Mouse (Mus musculus): ENCODE measurements around the gene Supt5. TPM values are rescaled to one million over a fixed set of nuclear protein-coding genes. Genes with fewer than 3 reads are reported as not detected.

Supt5 gene
- total and polyA plus RNA-seq, 3 experiments = 35.5 to 111 (median 67.3) TPM

GRCm38 (mm10) chr7:28306216-28306615, 32.3 kb downstream of the Supt5 start:
- dilution Hi-C loops (cut with MboI; ENCODE audit: extremely low pct_ligation_motif_present, extremely low pct_unique_long_range_greater_than_20kb, low sequenced_read_pairs) (no loop called here), in situ Hi-C loops (cut with MboI; ENCODE audit: low pct_ligation_motif_present, low pct_unique_long_range_greater_than_20kb, low sequenced_read_pairs) (no loop called here)
- H3K36me3 ChIP-seq (replicated peaks in 1 of 2; ENCODE audit: control insufficient read depth in 1 of 2, insufficient read depth in 1 of 2, low read length in 1 of 2) = peaks cover 45 to 69% of the 10 kb centered on the region in 2 experiments
- no peak overlapping the region for H3K4me2 ChIP-seq (ENCODE audit: insufficient read depth, low read depth, poor library complexity, severe bottlenecking)
- H3K4me1 ChIP-seq (ENCODE audit: control insufficient read depth in 1 of 2, insufficient read depth in 2 of 2) = peaks cover 8 to 29% of the 10 kb centered on the region in 2 experiments
- H3K27me3 ChIP-seq (replicated peaks) = no peaks in the 10 kb centered on the region
- no peak for TF ChIP-seq JUN (IDR thresholded peaks at IDR 0.05; ENCODE audit: insufficient read depth, low read depth, low read length)
- TF ChIP-seq MAZ (IDR thresholded peaks at IDR 0.05; ENCODE audit: low read depth, low read length) = no peak
- no peak for TF ChIP-seq ZMIZ1 (IDR thresholded peaks at IDR 0.05; ENCODE audit: low read depth, low read length)
- TF ChIP-seq ZNF384 (IDR thresholded peaks at IDR 0.05; ENCODE audit: low read depth, low read length) = no peak
- no peak for TF ChIP-seq SIN3A (IDR thresholded peaks at IDR 0.05; ENCODE audit: low read length)
- TF ChIP-seq POLR2A (IDR thresholded peaks at IDR 0.05; ENCODE audit: low read depth, low read length) = no peak
- no peak for TF ChIP-seq USF1 (IDR thresholded peaks at IDR 0.05; ENCODE audit: low read depth, low read length)
- no peak for TF ChIP-seq MAX (IDR thresholded peaks at IDR 0.05; ENCODE audit: low read length)
- no peak for TF ChIP-seq EP300 (IDR thresholded peaks at IDR 0.05; ENCODE audit: low read length)
- no peak for TF ChIP-seq JUND (conservative IDR thresholded peaks at IDR 0.05; ENCODE audit: low read depth, low read length)
- no peak for TF ChIP-seq PAX5 (IDR thresholded peaks at IDR 0.05; ENCODE audit: low read length)
- TF ChIP-seq ZC3H11A (IDR thresholded peaks at IDR 0.05; ENCODE audit: low read depth, low read length) = no peak
- no peak for TF ChIP-seq RCOR1 (conservative IDR thresholded peaks at IDR 0.05; ENCODE audit: low read depth, low read length)
- H3K9me3 ChIP-seq (replicated peaks; ENCODE audit: low read length) = no peaks in the 10 kb centered on the region
- no peak overlapping the region for H3K9ac ChIP-seq (ENCODE audit: insufficient read depth, low read depth)
- H3K27ac ChIP-seq (ENCODE audit: insufficient read depth, low read depth) = no peak overlapping the region
- no peak for DNase-seq (ENCODE audit: extremely low read depth)
- no peak overlapping the region for H3K4me3 ChIP-seq (replicated peaks in 1 of 3; ENCODE audit: low read depth in 2 of 3, low read length in 2 of 3, poor library complexity in 1 of 3)
- peaks cover 11% of the 10 kb centered on the region for H3K79me2 ChIP-seq (replicated peaks; ENCODE audit: control insufficient read depth, extremely low read depth, insufficient read depth, poor library complexity, severe bottlenecking)

- TF ChIP-seq ZKSCAN1 (IDR thresholded peaks at IDR 0.05; ENCODE audit: borderline replicate concordance, low read depth, low read length) (no peak), PAX5 (IDR thresholded peaks at IDR 0.05; ENCODE audit: low read length) (no peak), MYC (IDR thresholded peaks at IDR 0.05; ENCODE audit: low read depth, low read length) (no peak), USF2 (conservative IDR thresholded peaks at IDR 0.05; ENCODE audit: low read depth, low read length) (no peak), E2F4 (IDR thresholded peaks at IDR 0.05; ENCODE audit: insufficient replicate concordance, low read depth, low read length) (no peak), JUN (IDR thresholded peaks at IDR 0.05; ENCODE audit: insufficient read depth, low read depth, low read length) (no peak), ELF1 (IDR thresholded peaks at IDR 0.05; ENCODE audit: low read depth, low read length) (no peak), IRF4 (IDR thresholded peaks at IDR 0.05; ENCODE audit: low read depth, low read length) (no peak), MAFK (IDR thresholded peaks at IDR 0.05; ENCODE audit: insufficient replicate concordance, low read length) (no peak), CHD2 (IDR thresholded peaks at IDR 0.05; ENCODE audit: low read length) (no peak), MXI1 (IDR thresholded peaks at IDR 0.05; ENCODE audit: low read depth, low read length) (no peak), ZNF384 (IDR thresholded peaks at IDR 0.05; ENCODE audit: low read depth, low read length) (no peak), RAD21 (IDR thresholded peaks at IDR 0.05; ENCODE audit: low read depth, low read length) (no peak), CTCF (conservative IDR thresholded peaks at IDR 0.05 in 1 of 2, IDR thresholded peaks at IDR 0.05 in 1 of 2; ENCODE audit: low read depth in 2 of 2, low read length in 2 of 2) (no peak), RCOR1 (conservative IDR thresholded peaks at IDR 0.05; ENCODE audit: low read depth, low read length) (no peak), MAZ (IDR thresholded peaks at IDR 0.05; ENCODE audit: low read depth, low read length) (no peak), ETS1 (conservative IDR thresholded peaks at IDR 0.05; ENCODE audit: low read depth, low read length) (no peak), CHD1 (IDR thresholded peaks at IDR 0.05; ENCODE audit: low read depth, low read length) (no peak), USF1 (IDR thresholded peaks at IDR 0.05; ENCODE audit: low read depth, low read length) (no peak), POLR2A (IDR thresholded peaks at IDR 0.05; ENCODE audit: low read depth, low read length) (no peak)
- DNase-seq (ENCODE audit: extremely low read depth) = no peak
- Histone ChIP-seq H3K4me2 (ENCODE audit: insufficient read depth, low read depth, poor library complexity, severe bottlenecking) (no peak overlapping the region), H3K4me3 (replicated peaks in 1 of 3; ENCODE audit: low read depth in 2 of 3, low read length in 2 of 3, poor library complexity in 1 of 3) (no peak overlapping the region), H3K9ac (ENCODE audit: insufficient read depth, low read depth) (no peak overlapping the region), H3K9me3 (replicated peaks; ENCODE audit: low read length) (no peaks in the 10 kb centered on the region), H3K27ac (ENCODE audit: insufficient read depth, low read depth) (no peak overlapping the region), H3K79me2 (replicated peaks; ENCODE audit: control insufficient read depth, extremely low read depth, insufficient read depth, poor library complexity, severe bottlenecking) (peaks cover 6% of the 10 kb centered on the region), H3K36me3 (replicated peaks in 1 of 2; ENCODE audit: control insufficient read depth in 1 of 2, insufficient read depth in 1 of 2, low read length in 1 of 2) (peaks cover 45 to 69% of the 10 kb centered on the region in 2 experiments), H3K4me1 (ENCODE audit: control insufficient read depth in 1 of 2, insufficient read depth in 2 of 2) (peaks cover 8 to 25% of the 10 kb centered on the region in 2 experiments), H3K27me3 (replicated peaks) (no peaks in the 10 kb centered on the region)
- dilution Hi-C loops (cut with MboI; ENCODE audit: extremely low pct_ligation_motif_present, extremely low pct_unique_long_range_greater_than_20kb, low sequenced_read_pairs) (no loop called here), in situ Hi-C loops (cut with MboI; ENCODE audit: low pct_ligation_motif_present, low pct_unique_long_range_greater_than_20kb, low sequenced_read_pairs) (no loop called here)
Measured at GRCm38 (mm10) chr7:28305641-28306040, 32.9 kb downstream of the Supt5 start.
